Mouse (Mus musculus): ENCODE results near the gene Pla2r1. TPM values are rescaled to one million over a fixed set of nuclear protein-coding genes. Genes with fewer than 3 reads are reported as not detected.

Pla2r1 gene
- polyA plus RNA-seq, 1 experiment from 2014 or later: 0.68 TPM

DNA sequence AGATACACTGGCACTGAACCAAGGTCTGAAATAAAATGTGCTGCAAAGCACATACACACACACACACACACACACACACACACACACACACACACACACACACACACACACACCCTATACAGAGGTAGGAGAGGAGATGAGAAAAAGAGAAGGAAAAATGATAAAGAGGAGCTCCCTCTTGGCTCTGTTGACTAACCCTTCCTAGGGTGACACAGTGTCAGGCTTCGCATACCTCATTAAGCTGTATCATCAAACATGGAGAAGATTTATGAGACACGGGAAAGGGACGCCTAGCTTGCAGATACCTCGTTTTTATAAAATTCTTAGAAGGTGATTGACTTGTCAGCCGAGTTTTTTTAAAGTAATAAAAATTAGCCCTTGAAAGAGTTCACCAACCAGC is 116.3 kb downstream of the Pla2r1 start:
- no peaks in the 10 kb centered on the region for H3K9me3 ChIP-seq (ENCODE audit: control insufficient read depth, low read length)
- H3K9ac ChIP-seq (replicated peaks; ENCODE audit: low read length): no peak overlapping the region
- WGBS: 84% methylated on average over 5 of the region's 5 CpGs
- DNase-seq (no peak), ATAC-seq (ENCODE audit: low FRiP score, low TSS enrichment) (no peak)
- no peak overlapping the region for H3K4me3 ChIP-seq (replicated peaks; ENCODE audit: low read depth, low read length)
- no peaks in the 10 kb centered on the region for H3K36me3 ChIP-seq (ENCODE audit: control insufficient read depth, insufficient read depth, low read length)
- H3K4me1 ChIP-seq (ENCODE audit: control insufficient read depth, insufficient read depth, low read length): no peaks in the 10 kb centered on the region
- no peak overlapping the region for H3K4me2 ChIP-seq (ENCODE audit: low read length)
- no peak overlapping the region for H3K27ac ChIP-seq (replicated peaks; ENCODE audit: low read depth, low read length)
- no peaks in the 10 kb centered on the region for H3K27me3 ChIP-seq (ENCODE audit: control insufficient read depth, insufficient read depth, low read length)

DNA sequence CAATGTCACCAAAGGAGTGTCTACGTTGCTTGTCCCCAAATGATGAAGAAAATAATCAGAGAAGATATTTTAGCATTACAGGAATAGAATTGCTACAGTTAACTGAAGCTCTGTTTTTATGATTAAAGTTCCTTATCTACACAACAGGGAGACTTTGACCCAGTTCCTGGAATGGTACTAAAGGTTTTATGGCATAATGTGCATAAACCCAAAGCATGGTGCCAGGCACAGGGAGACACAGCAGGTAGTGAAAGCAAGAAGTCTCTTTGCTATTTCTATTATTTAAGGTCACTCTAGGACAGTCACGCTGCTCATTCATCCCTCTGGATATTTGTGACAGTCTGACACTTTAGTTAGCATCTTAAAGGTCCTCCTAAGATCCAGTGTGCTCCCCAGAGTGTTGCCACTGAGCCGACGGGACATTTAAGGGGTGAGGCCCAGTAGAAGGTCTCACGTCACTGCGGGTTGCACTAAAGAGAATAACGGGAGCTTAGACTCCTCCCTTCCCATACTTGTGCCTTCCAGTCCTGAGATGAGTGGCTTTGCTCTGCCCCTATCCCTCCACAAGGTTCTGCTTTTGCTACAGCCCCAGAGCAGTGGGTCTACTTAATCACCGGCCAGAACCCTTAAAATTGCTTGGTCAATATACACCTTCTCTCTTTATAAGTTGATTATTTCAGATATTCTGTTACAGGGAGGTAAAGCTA is 122.6 kb downstream of the Pla2r1 start:
- DNase-seq (no peak), ATAC-seq (ENCODE audit: low FRiP score, low TSS enrichment) (no peak)
- Histone ChIP-seq H3K4me3 (replicated peaks; ENCODE audit: low read depth, low read length) (no peak overlapping the region), H3K36me3 (ENCODE audit: control insufficient read depth, insufficient read depth, low read length) (no peaks in the 10 kb centered on the region), H3K4me1 (ENCODE audit: control insufficient read depth, insufficient read depth, low read length) (no peaks in the 10 kb centered on the region), H3K9ac (replicated peaks; ENCODE audit: low read length) (no peak overlapping the region), H3K9me3 (ENCODE audit: control insufficient read depth, low read length) (no peaks in the 10 kb centered on the region), H3K27ac (replicated peaks; ENCODE audit: low read depth, low read length) (no peak overlapping the region), H3K27me3 (ENCODE audit: control insufficient read depth, insufficient read depth, low read length) (no peaks in the 10 kb centered on the region), H3K4me2 (ENCODE audit: low read length) (no peak overlapping the region)
- 73% methylated on average over 8 of the region's 8 CpGs for WGBS

DNA sequence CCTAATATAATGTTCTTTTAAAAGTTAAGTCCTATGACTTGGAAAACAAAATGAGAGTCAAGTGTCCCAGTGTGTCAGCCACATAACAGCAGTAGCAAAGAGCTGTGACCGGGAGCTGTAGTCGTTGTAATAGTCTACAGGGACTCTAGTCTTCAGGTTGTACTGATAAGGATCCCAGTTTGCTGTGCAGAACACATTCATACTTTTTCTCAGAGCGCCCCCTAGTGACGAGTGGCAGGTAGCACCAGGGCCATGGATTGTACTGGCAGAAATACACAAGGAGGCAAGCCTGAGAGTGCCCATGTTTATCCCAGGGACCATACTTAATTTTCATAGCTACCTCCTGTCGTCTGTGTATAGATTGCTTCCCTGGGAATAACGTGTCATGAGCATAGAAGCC is 135.0 kb downstream of the Pla2r1 start:
- H3K9me3 ChIP-seq (ENCODE audit: control insufficient read depth, low read length): no peaks in the 10 kb centered on the region
- H3K4me2 ChIP-seq (ENCODE audit: low read length): no peak overlapping the region
- no peaks in the 10 kb centered on the region for H3K4me1 ChIP-seq (ENCODE audit: control insufficient read depth, insufficient read depth, low read length)
- no peak overlapping the region for H3K4me3 ChIP-seq (replicated peaks; ENCODE audit: low read depth, low read length)
- no peak overlapping the region for H3K27ac ChIP-seq (replicated peaks; ENCODE audit: low read depth, low read length)
- H3K27me3 ChIP-seq (ENCODE audit: control insufficient read depth, insufficient read depth, low read length): no peaks in the 10 kb centered on the region
- 6% methylated on average over 6 of the region's 6 CpGs for WGBS
- no peak overlapping the region for H3K9ac ChIP-seq (replicated peaks; ENCODE audit: low read length)
- no peak; the same call in 1 of the 2 replicates for ATAC-seq (ENCODE audit: low FRiP score, low TSS enrichment)
- H3K36me3 ChIP-seq (ENCODE audit: control insufficient read depth, insufficient read depth, low read length): no peaks in the 10 kb centered on the region
- DNase-seq: peak; percentile 85

DNA sequence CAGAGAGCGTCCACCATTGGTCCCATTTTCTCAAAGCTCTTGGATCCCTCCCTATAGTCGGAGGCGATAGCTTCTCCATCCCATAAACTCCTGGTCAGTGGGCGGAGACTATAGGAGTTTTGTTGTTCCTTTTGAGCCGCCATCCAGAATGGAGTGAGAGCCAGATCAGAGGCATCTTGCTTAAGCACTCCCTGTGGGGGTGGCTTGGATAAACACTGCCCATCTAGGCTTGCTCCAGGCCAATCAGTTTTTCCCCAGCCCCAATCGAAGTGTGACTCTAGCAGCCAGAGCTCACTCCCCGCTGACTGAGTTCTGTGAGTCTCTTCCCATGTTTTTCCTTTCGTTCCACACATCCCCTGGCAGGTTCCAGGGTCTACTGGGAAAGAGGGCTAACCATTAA is 138.8 kb downstream of the Pla2r1 start:
- Histone ChIP-seq H3K27ac (replicated peaks; ENCODE audit: low read depth, low read length) (no peak overlapping the region), H3K27me3 (ENCODE audit: control insufficient read depth, insufficient read depth, low read length) (no peaks in the 10 kb centered on the region), H3K36me3 (ENCODE audit: control insufficient read depth, insufficient read depth, low read length) (no peaks in the 10 kb centered on the region), H3K4me3 (replicated peaks; ENCODE audit: low read depth, low read length) (no peak overlapping the region), H3K4me2 (ENCODE audit: low read length) (no peak overlapping the region), H3K9me3 (ENCODE audit: control insufficient read depth, low read length) (no peaks in the 10 kb centered on the region), H3K4me1 (ENCODE audit: control insufficient read depth, insufficient read depth, low read length) (no peaks in the 10 kb centered on the region), H3K9ac (replicated peaks; ENCODE audit: low read length) (no peak overlapping the region)
- DNase-seq (no peak), ATAC-seq (ENCODE audit: low FRiP score, low TSS enrichment) (no peak)
- 66% methylated on average over 8 of the region's 8 CpGs for WGBS

DNA sequence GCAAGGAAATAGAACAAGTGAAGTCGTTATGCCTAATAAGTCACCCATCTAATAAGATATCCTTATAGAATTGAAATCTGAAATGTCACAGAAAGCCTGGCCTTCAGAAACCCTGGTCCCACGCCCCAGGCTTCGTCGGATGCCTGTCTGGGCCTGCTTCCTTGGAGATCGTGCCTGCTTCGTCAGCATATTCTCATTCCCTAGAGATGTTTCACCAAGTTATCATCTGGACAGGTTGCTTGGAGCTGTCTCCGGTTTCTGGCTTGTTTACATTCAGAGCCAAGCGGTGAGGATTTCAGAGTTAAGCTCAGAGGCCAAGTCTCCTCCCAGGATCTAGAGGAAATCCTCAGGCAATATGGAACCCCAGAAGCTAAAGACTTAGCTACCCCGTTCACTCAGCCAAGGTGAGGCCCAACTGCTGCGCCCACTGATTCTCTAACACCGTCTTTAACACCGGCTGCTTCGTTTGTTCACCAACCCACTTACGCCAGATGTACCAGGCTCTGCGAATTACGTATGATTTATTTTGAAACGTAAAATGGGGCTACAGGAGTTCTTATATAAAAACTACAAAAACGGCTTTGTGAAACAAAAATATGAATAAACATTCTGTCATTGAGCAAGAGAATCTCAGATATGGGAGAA is 140.0 kb downstream of the Pla2r1 start:
- Histone ChIP-seq H3K27me3 (ENCODE audit: control insufficient read depth, insufficient read depth, low read length) (no peaks in the 10 kb centered on the region), H3K9me3 (ENCODE audit: control insufficient read depth, low read length) (no peaks in the 10 kb centered on the region), H3K4me3 (replicated peaks; ENCODE audit: low read depth, low read length) (no peak overlapping the region), H3K4me1 (ENCODE audit: control insufficient read depth, insufficient read depth, low read length) (no peaks in the 10 kb centered on the region), H3K4me2 (ENCODE audit: low read length) (no peak overlapping the region), H3K27ac (replicated peaks; ENCODE audit: low read depth, low read length) (no peak overlapping the region), H3K9ac (replicated peaks; ENCODE audit: low read length) (no peak overlapping the region), H3K36me3 (ENCODE audit: control insufficient read depth, insufficient read depth, low read length) (no peaks in the 10 kb centered on the region)
- WGBS: 84% methylated on average over 18 of the region's 18 CpGs
- DNase-seq (no peak), ATAC-seq (ENCODE audit: low FRiP score, low TSS enrichment) (no peak)

DNA sequence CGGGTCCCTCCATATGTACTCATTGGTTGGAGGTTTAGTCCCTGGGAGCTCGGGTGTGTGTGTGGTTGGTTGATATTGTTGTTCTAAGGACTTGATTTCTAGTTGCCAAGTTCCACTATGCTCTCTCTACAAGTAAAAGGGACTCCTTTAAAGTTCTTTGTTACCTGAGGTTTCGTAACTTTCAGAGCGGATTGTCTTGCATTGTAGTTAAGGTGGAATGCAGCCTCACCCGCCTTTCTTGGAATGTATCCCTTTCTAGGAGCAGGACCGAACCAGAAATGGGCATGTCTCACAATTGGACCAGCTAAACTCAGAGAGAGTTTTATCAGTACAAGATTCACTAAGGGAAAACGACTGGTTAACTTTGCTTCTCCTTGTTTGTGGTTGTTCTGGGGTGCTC is 141.9 kb downstream of the Pla2r1 start:
- Histone ChIP-seq H3K27me3 (ENCODE audit: control insufficient read depth, insufficient read depth, low read length) (no peaks in the 10 kb centered on the region), H3K9me3 (ENCODE audit: control insufficient read depth, low read length) (no peaks in the 10 kb centered on the region), H3K4me2 (ENCODE audit: low read length) (no peak overlapping the region), H3K4me1 (ENCODE audit: control insufficient read depth, insufficient read depth, low read length) (no peaks in the 10 kb centered on the region), H3K36me3 (ENCODE audit: control insufficient read depth, insufficient read depth, low read length) (no peaks in the 10 kb centered on the region), H3K9ac (replicated peaks; ENCODE audit: low read length) (no peak overlapping the region), H3K4me3 (replicated peaks; ENCODE audit: low read depth, low read length) (no peak overlapping the region), H3K27ac (replicated peaks; ENCODE audit: low read depth, low read length) (no peak overlapping the region)
- DNase-seq (no peak), ATAC-seq (ENCODE audit: low FRiP score, low TSS enrichment) (no peak)
- 85% methylated on average over 7 of the region's 7 CpGs for WGBS

DNA sequence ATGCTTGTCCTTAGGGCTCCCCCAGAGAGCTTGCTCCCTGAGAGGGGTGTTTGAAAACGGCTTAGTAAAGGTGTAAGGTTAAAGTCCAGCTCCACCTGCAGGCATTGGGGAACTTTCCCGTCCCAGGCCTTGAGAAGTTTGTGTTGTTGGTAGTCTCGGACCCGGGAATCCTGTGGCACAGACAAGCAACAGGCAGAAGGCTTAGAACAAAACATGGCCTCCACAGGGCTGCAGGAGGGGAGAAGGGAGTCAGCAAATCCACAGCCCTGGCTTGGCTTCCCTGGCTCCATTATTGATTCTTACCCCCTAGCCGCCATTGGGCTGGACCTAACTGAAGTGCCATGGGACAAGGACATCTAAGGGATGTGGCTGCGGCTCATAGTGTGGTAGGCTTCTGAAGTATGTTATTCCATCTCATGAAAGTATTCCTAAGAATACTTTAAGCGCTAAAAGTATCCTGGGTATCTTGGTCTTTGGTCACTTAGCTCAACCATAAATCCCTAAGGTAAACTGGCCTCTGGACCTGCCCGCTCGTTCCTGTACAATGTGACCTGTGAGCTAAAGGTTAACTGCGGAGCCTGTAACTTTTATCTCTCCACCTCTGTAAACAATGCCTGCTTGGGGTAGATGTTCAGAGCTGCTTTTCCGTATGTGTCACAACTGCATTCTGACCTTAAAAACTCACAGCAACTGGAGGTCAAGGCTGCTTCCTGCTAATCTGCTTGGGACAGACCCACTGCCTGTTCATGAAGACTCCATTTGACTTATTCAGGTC is 142.9 kb downstream of the Pla2r1 start:
- H3K4me3 ChIP-seq (replicated peaks; ENCODE audit: low read depth, low read length): no peak overlapping the region
- no peak overlapping the region for H3K4me2 ChIP-seq (ENCODE audit: low read length)
- H3K4me1 ChIP-seq (ENCODE audit: control insufficient read depth, insufficient read depth, low read length): no peaks in the 10 kb centered on the region
- H3K9me3 ChIP-seq (ENCODE audit: control insufficient read depth, low read length): no peaks in the 10 kb centered on the region
- ATAC-seq (ENCODE audit: low FRiP score, low TSS enrichment) (no peak), DNase-seq (no peak)
- H3K27me3 ChIP-seq (ENCODE audit: control insufficient read depth, insufficient read depth, low read length): no peaks in the 10 kb centered on the region
- no peaks in the 10 kb centered on the region for H3K36me3 ChIP-seq (ENCODE audit: control insufficient read depth, insufficient read depth, low read length)
- H3K9ac ChIP-seq (replicated peaks; ENCODE audit: low read length): no peak overlapping the region
- WGBS: 85% methylated on average over 11 of the region's 11 CpGs
- H3K27ac ChIP-seq (replicated peaks; ENCODE audit: low read depth, low read length): no peak overlapping the region

DNA sequence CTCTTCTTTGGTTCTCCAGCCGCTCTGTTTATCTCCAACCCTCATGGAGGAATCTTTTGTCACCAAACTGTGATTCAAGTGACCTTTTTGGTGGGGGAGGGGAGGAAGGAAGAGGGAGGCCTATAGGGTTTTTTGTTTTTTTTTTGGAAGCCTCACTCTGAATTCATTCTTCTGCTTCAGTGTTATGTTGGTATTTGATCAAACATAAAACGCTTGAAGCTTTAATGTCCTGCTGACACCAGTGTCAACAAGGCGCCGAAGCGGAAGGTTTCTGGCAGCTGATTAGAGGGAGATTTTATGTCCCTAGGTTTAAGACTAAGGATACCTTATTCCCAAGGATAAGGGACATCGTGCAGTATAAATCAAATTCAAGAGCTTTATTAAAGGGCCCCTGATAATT is 143.9 kb downstream of the Pla2r1 start:
- no peaks in the 10 kb centered on the region for H3K27me3 ChIP-seq (ENCODE audit: control insufficient read depth, insufficient read depth, low read length)
- H3K9ac ChIP-seq (replicated peaks; ENCODE audit: low read length): no peak overlapping the region
- no peaks in the 10 kb centered on the region for H3K4me1 ChIP-seq (ENCODE audit: control insufficient read depth, insufficient read depth, low read length)
- WGBS: 62% methylated on average over 6 of the region's 6 CpGs
- DNase-seq (peak; percentile 8), ATAC-seq (ENCODE audit: low FRiP score, low TSS enrichment) (no peak)
- H3K4me2 ChIP-seq (ENCODE audit: low read length): no peak overlapping the region
- no peaks in the 10 kb centered on the region for H3K9me3 ChIP-seq (ENCODE audit: control insufficient read depth, low read length)
- no peak overlapping the region for H3K4me3 ChIP-seq (replicated peaks; ENCODE audit: low read depth, low read length)
- no peak overlapping the region for H3K27ac ChIP-seq (replicated peaks; ENCODE audit: low read depth, low read length)
- H3K36me3 ChIP-seq (ENCODE audit: control insufficient read depth, insufficient read depth, low read length): no peaks in the 10 kb centered on the region

Measured in midbrain, embryonic 14.5 days (tissue).